Mouse (Mus musculus): ENCODE measurements around the gene 4833423E24Rik.

DNA sequence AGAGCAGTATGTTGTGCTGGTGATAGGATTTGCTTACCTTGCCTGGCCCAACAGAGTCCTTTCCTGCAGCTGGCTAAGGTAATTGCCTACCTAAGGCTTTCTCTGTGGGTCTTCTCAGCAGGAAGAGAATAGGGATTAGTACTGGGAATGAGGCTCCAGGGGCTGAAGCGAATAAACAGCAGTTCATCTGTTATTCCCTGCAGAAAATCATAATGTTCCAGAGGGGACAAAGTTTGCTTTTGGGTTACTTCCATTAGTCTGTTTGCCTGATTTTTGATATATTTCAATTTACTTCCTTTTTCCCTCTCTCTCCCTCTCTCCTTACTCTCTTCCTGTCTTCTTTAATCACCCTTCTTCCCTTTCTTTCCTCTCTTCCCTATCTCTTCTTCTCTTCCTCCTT, 75.3 kb downstream of the 4833423E24Rik start, which contains the start of gene Olfr995:
- TF ChIP-seq CTCF (IDR thresholded peaks at IDR 0.05; ENCODE audit: insufficient read depth, low read length) = no peak
- no peak for TF ChIP-seq POLR2A (IDR thresholded peaks at IDR 0.05; ENCODE audit: borderline replicate concordance, extremely low read depth, low read depth, low read length)
